Mouse (Mus musculus): ENCODE measurements around the gene Nop56.

Gene Nop56

GRCm38 (mm10) chr2:130274149-130274861, at the start of gene Nop56:
TSS of gene Nop56 (plus strand) at chr2:130274430.
- peak; percentile 96 for DNase-seq (ENCODE audit: low spot score)

GRCm38 (mm10) chr2:130246912-130247311, 27.3 kb upstream of the Nop56 start:
- DNase-seq (ENCODE audit: low spot score): peak; percentile 61

- no peak for DNase-seq (ENCODE audit: low spot score)
Measured at GRCm38 (mm10) chr2:130248226-130248625, 26.0 kb upstream of the Nop56 start.

GRCm38 (mm10) chr2:130256762-130257161, 17.5 kb upstream of the Nop56 start:
- no peak for DNase-seq (ENCODE audit: low spot score)

- DNase-seq (ENCODE audit: low spot score): no peak
Measured at GRCm38 (mm10) chr2:130260822-130261221, 13.4 kb upstream of the Nop56 start.

- DNase-seq (ENCODE audit: low spot score): no peak
Measured at GRCm38 (mm10) chr2:130261914-130262313, 12.3 kb upstream of the Nop56 start.

GRCm38 (mm10) chr2:130262398-130262797, 11.8 kb upstream of the Nop56 start:
- peak; percentile 68 for DNase-seq (ENCODE audit: low spot score)

- DNase-seq (ENCODE audit: low spot score): peak; percentile 70
Measured at GRCm38 (mm10) chr2:130265520-130265919, 8.7 kb upstream of the Nop56 start.

- DNase-seq (ENCODE audit: low spot score): no peak
Measured at GRCm38 (mm10) chr2:130268074-130268473, 6.2 kb upstream of the Nop56 start.

- DNase-seq (ENCODE audit: low spot score): no peak
Measured at GRCm38 (mm10) chr2:130273732-130274131, 498 bp upstream of the Nop56 start.

GRCm38 (mm10) chr2:130274862-130275261, 632 bp downstream of the Nop56 start:
- no peak for DNase-seq (ENCODE audit: low spot score)

- peak; percentile 83 for DNase-seq (ENCODE audit: low spot score)
Measured at GRCm38 (mm10) chr2:130275649-130276048, 1.4 kb downstream of the Nop56 start.

- no peak for DNase-seq (ENCODE audit: low spot score)
Measured at GRCm38 (mm10) chr2:130279600-130280091, 5.4 kb downstream of the Nop56 start.

GRCm38 (mm10) chr2:130280224-130280623, 6.0 kb downstream of the Nop56 start:
- no peak for DNase-seq (ENCODE audit: low spot score)

GRCm38 (mm10) chr2:130280818-130281217, 6.6 kb downstream of the Nop56 start:
- no peak for DNase-seq (ENCODE audit: low spot score)

GRCm38 (mm10) chr2:130283854-130284654, 9.8 kb downstream of the Nop56 start, which contains the start of gene Idh3b:
TSS of gene Idh3b (minus strand) at chr2:130284547.
- peak; percentile 80 for DNase-seq (ENCODE audit: low spot score)

GRCm38 (mm10) chr2:130289086-130289485, 14.9 kb downstream of the Nop56 start:
- no peak for DNase-seq (ENCODE audit: low spot score)

- DNase-seq (ENCODE audit: low spot score): no peak
Measured at GRCm38 (mm10) chr2:130291434-130291833, 17.2 kb downstream of the Nop56 start.

- DNase-seq (ENCODE audit: low spot score): no peak
Measured at GRCm38 (mm10) chr2:130293009-130293408, 18.8 kb downstream of the Nop56 start.

- DNase-seq (ENCODE audit: low spot score): no peak
Measured at GRCm38 (mm10) chr2:130293486-130293885, 19.3 kb downstream of the Nop56 start.

GRCm38 (mm10) chr2:130294218-130294935, 20.1 kb downstream of the Nop56 start:
- no peak for DNase-seq (ENCODE audit: low spot score)

GRCm38 (mm10) chr2:130294936-130295277, 20.7 kb downstream of the Nop56 start, which contains the start of gene Ebf4:
TSS of gene Ebf4 (plus strand) at chr2:130295169.
- no peak for DNase-seq (ENCODE audit: low spot score)

Measured in c-Kit-positive CD71-positive TER-119-positive erythroid progenitor cells, embryonic 14.5 days (primary cell).